Mouse (Mus musculus): ENCODE measurements around the gene Sprn. TPM values are rescaled to one million over a fixed set of nuclear protein-coding genes. Genes with fewer than 3 reads are reported as not detected.
A peak's percentile ranks its signal among the peaks of the same experiment; 100 is the strongest.
"Not testable (repeated sequence)": the region's sequence is repeated elsewhere in the genome, so short reads cannot be mapped to it uniquely, and the experiment has no call there.

Gene Sprn
- polyA plus RNA-seq, 1 experiment from 2014 or later: 1.2 TPM

- under 1% methylated on average over 8 of the region's 8 CpGs for WGBS
- no peaks in the 10 kb centered on the region for H3K27me3 ChIP-seq
- H3K9ac ChIP-seq: peak overlapping the region; percentile 89
- no peaks in the 10 kb centered on the region for H3K9me3 ChIP-seq
- H3K4me3 ChIP-seq: peak overlapping the region; percentile 83
- H3K36me3 ChIP-seq: no peaks in the 10 kb centered on the region
- peak overlapping the region; percentile 83 for H3K4me2 ChIP-seq (replicated peaks)
- H3K27ac ChIP-seq: peak overlapping the region; percentile 52; the same call in 1 of the 2 replicates
- H3K4me1 ChIP-seq: peaks cover 5% of the 10 kb centered on the region; the same call in 1 of the 2 replicates
- ATAC-seq (ENCODE audit: insufficient number of reproducible peaks, insufficient read depth, low FRiP score, low TSS enrichment): no peak
Measured at GRCm38 (mm10) chr7:140138021-140138310, 16.7 kb downstream of the Sprn start.

GRCm38 (mm10) chr7:140137135-140138020 lies 17.3 kb downstream of the Sprn start, which contains the start of gene Mtg1:
Gene Mtg1, plus strand, starts transcription at chr7:140137564.
- H3K36me3 ChIP-seq: no peaks in the 10 kb centered on the region
- ATAC-seq (ENCODE audit: insufficient number of reproducible peaks, insufficient read depth, low FRiP score, low TSS enrichment): peak; percentile 97
- peak within 1 kb of the TSS; percentile 83 for H3K4me3 ChIP-seq
- WGBS: 2% methylated on average over 39 of the region's 39 CpGs
- H3K9ac ChIP-seq: peak within 1 kb of the TSS; percentile 89
- peak within 1 kb of the TSS; percentile 52; the same call in 1 of the 2 replicates for H3K27ac ChIP-seq
- no peaks in the 10 kb centered on the region for H3K9me3 ChIP-seq
- H3K4me2 ChIP-seq (replicated peaks): peak within 1 kb of the TSS; percentile 83
- H3K27me3 ChIP-seq: no peaks in the 10 kb centered on the region
- peaks cover 5% of the 10 kb centered on the region; the same call in 1 of the 2 replicates for H3K4me1 ChIP-seq

DNA sequence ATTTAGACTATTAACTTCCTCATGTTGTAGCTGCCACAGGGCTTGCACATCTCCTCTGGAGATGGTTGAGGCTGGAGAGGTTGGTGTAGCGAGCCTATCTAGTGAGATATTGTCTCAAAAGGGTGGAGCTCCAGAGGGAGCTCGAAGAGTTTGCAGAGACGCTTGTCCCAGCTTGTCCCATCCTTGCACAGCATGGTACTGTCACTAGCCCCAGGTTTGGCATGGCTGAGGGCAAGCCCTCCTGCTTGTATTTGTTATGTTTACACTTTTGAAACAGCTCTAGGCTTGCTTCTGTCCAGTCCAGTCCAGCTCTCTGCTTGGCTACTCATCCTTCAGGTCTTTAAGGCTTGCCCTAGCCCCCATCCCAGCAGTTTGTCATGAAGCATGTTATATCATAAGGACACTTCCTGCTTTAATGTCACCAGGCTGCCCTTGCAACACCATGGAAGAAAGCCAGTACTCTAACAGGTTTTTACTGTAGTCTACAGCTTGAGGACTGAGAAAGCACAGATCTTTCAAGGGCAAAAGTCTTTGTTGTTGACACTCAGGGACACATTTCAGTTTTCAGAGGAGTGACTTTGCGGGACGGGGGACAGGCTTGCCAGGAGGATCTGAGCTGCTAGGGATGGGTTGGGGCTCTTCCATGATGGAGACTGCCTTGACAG lies 19.4 kb downstream of the Sprn start:
- Histone ChIP-seq H3K4me3 (no peak overlapping the region), H3K4me2 (replicated peaks) (no peak overlapping the region), H3K9ac (no peak overlapping the region), H3K27ac (no peak overlapping the region), H3K27me3 (no peaks in the 10 kb centered on the region), H3K9me3 (no peaks in the 10 kb centered on the region), H3K36me3 (0 out of 2 replicates have a peak, but pooled peaks cover 5% of the 10 kb centered on the region), H3K4me1 (peaks cover 5% of the 10 kb centered on the region; the same call in 1 of the 2 replicates)
- no peak for ATAC-seq (ENCODE audit: insufficient number of reproducible peaks, insufficient read depth, low FRiP score, low TSS enrichment)
- WGBS: 82% methylated on average over 5 of the region's 5 CpGs

DNA sequence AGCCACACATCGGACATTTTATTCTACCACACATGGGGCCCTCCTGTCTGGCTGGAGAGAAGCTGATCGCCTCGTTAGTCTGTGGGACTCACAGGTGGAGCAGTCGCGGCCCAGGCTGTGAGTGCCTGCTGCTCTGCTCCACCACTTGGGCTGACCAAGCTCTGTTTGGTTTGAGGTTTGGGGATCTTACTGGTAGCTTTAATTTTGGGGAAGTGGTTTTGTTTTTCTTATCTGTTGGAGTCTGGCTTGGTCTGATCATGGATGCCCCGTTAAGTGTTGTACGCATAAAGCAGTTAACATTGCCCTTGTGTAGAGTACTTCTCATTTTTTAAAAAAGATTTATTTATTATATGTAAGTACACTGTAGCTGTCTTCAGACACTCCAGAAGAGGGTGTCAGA lies 20.6 kb downstream of the Sprn start:
- not testable (repeated sequence) for H3K27me3 ChIP-seq; H3K4me2 ChIP-seq (replicated peaks); H3K9me3 ChIP-seq; ATAC-seq (ENCODE audit: insufficient number of reproducible peaks, insufficient read depth, low FRiP score, low TSS enrichment); H3K27ac ChIP-seq; H3K4me1 ChIP-seq; H3K9ac ChIP-seq; H3K4me3 ChIP-seq
- 97% methylated on average over 7 of the region's 7 CpGs for WGBS
- H3K36me3 ChIP-seq: 0 out of 2 replicates have a peak, but pooled peaks cover 16% of the 10 kb centered on the region

DNA sequence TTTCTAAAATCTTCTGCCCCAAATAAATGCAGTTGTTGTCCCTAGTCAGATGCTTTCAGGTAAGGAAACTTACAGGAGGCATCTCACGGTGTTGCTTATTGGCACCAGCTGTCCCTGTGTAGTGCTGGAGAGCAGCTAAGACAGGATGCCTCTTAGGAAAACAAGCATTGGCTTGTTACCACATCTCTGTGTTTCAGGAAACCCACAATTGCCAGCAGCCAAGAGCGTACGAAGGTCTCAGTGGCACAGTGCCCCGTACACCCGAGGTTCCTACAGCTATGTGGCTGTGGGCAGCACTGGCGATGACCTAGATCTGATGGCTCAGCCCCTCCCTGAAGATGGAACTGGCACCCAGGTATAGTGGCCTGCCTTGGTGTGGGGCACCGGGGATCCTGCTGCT lies 22.5 kb downstream of the Sprn start:
- H3K4me2 ChIP-seq (replicated peaks); ATAC-seq (ENCODE audit: insufficient number of reproducible peaks, insufficient read depth, low FRiP score, low TSS enrichment); H3K4me1 ChIP-seq; H3K9ac ChIP-seq; H3K9me3 ChIP-seq; H3K27me3 ChIP-seq; H3K27ac ChIP-seq; H3K4me3 ChIP-seq: not testable (repeated sequence)
- 91% methylated on average over 7 of the region's 7 CpGs for WGBS
- H3K36me3 ChIP-seq: 0 out of 2 replicates have a peak, but pooled peaks cover 16% of the 10 kb centered on the region

- H3K36me3 ChIP-seq: 0 out of 2 replicates have a peak, but pooled peaks cover 16% of the 10 kb centered on the region
- H3K27me3 ChIP-seq: no peaks in the 10 kb centered on the region
- no peaks in the 10 kb centered on the region for H3K9me3 ChIP-seq
- H3K27ac ChIP-seq: no peak overlapping the region
- no peak for ATAC-seq (ENCODE audit: insufficient number of reproducible peaks, insufficient read depth, low FRiP score, low TSS enrichment)
- no peak overlapping the region for H3K4me3 ChIP-seq
- WGBS: 83% methylated on average over 2 of the region's 2 CpGs
- H3K4me2 ChIP-seq (replicated peaks): no peak overlapping the region
- 0 out of 2 replicates have a peak, but pooled peaks cover 5% of the 10 kb centered on the region for H3K4me1 ChIP-seq
- no peak overlapping the region for H3K9ac ChIP-seq
Measured at GRCm38 (mm10) chr7:140127911-140128310, 26.8 kb downstream of the Sprn start.

- Histone ChIP-seq H3K9me3 (no peaks in the 10 kb centered on the region), H3K9ac (no peak overlapping the region), H3K27ac (no peak overlapping the region), H3K4me2 (replicated peaks) (0 out of 2 replicates have a peak overlapping the region, but pooled peaks have one; percentile 19), H3K36me3 (0 out of 2 replicates have a peak, but pooled peaks cover 16% of the 10 kb centered on the region), H3K4me1 (0 out of 2 replicates have a peak, but pooled peaks cover 5% of the 10 kb centered on the region), H3K4me3 (no peak overlapping the region), H3K27me3 (no peaks in the 10 kb centered on the region)
- ATAC-seq (ENCODE audit: insufficient number of reproducible peaks, insufficient read depth, low FRiP score, low TSS enrichment): no peak
- 89% methylated on average over 3 of the region's 3 CpGs for WGBS
Measured at GRCm38 (mm10) chr7:140126934-140127333, 27.7 kb downstream of the Sprn start.

- 3% methylated on average over 5 of the region's 5 CpGs for WGBS
Measured at GRCm38 (mm10) chr7:140126022-140126350, 28.7 kb downstream of the Sprn start.

GRCm38 (mm10) chr7:140125278-140126021 lies 29.2 kb downstream of the Sprn start:
- Histone ChIP-seq H3K27ac (peak overlapping the region; percentile 75; the same call in 1 of the 2 replicates), H3K36me3 (0 out of 2 replicates have a peak, but pooled peaks cover 13% of the 10 kb centered on the region), H3K4me3 (peak overlapping the region; percentile 85), H3K4me2 (replicated peaks) (peak overlapping the region; percentile 64), H3K27me3 (no peaks in the 10 kb centered on the region), H3K4me1 (0 out of 2 replicates have a peak, but pooled peaks cover 5% of the 10 kb centered on the region), H3K9ac (peak overlapping the region; percentile 81), H3K9me3 (no peaks in the 10 kb centered on the region)
- peak; percentile 97 for ATAC-seq (ENCODE audit: insufficient number of reproducible peaks, insufficient read depth, low FRiP score, low TSS enrichment)
- 1% methylated on average over 40 of the region's 40 CpGs for WGBS

More at GRCm38 (mm10) chr7:140126022-140126350, 28.7 kb downstream of the Sprn start:
- H3K9ac ChIP-seq: peak overlapping the region; percentile 81
- no peaks in the 10 kb centered on the region for H3K9me3 ChIP-seq
- H3K27me3 ChIP-seq: no peaks in the 10 kb centered on the region
- peak overlapping the region; percentile 64 for H3K4me2 ChIP-seq (replicated peaks)
- peak overlapping the region; percentile 85 for H3K4me3 ChIP-seq
- ATAC-seq (ENCODE audit: insufficient number of reproducible peaks, insufficient read depth, low FRiP score, low TSS enrichment): 0 out of 2 replicates have a peak, but pooled peaks have one; percentile 7
- 0 out of 2 replicates have a peak, but pooled peaks cover 16% of the 10 kb centered on the region for H3K36me3 ChIP-seq
- H3K27ac ChIP-seq: 0 out of 2 replicates have a peak overlapping the region, but pooled peaks have one; percentile 75
- H3K4me1 ChIP-seq: 0 out of 2 replicates have a peak, but pooled peaks cover 5% of the 10 kb centered on the region

- Histone ChIP-seq H3K9me3 (no peaks in the 10 kb centered on the region), H3K27me3 (no peaks in the 10 kb centered on the region), H3K9ac (no peak overlapping the region), H3K36me3 (0 out of 2 replicates have a peak, but pooled peaks cover 3% of the 10 kb centered on the region), H3K27ac (no peak overlapping the region), H3K4me1 (0 out of 2 replicates have a peak, but pooled peaks cover 5% of the 10 kb centered on the region), H3K4me3 (no peak overlapping the region), H3K4me2 (replicated peaks) (no peak overlapping the region)
- WGBS: 100% methylated on average over 1 of the region's 1 CpGs
- ATAC-seq (ENCODE audit: insufficient number of reproducible peaks, insufficient read depth, low FRiP score, low TSS enrichment): no peak
Measured at GRCm38 (mm10) chr7:140124382-140124781, 30.3 kb downstream of the Sprn start.

DNA sequence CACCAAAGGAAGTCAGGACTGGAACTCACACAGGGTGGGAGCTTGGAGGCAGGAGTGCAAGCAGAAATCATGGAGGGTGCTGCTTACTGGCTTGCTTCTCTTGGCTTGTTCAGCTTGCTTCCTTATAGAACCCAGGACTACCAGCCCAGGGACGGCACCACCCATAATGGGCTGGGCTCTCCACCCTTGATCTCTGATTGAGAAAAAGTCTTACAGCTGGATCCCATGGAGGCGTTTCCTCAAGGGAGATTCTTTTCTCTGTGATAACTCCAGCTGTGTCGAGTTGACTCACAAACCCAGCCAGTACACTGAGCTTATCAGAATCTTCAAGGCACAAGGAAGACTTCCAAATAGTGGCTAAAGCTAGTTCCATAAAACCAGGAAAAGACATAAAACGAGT lies 31.9 kb downstream of the Sprn start:
- H3K27me3 ChIP-seq: no peaks in the 10 kb centered on the region
- H3K9me3 ChIP-seq: no peaks in the 10 kb centered on the region
- no peak overlapping the region for H3K4me2 ChIP-seq (replicated peaks)
- no peak overlapping the region for H3K27ac ChIP-seq
- ATAC-seq (ENCODE audit: insufficient number of reproducible peaks, insufficient read depth, low FRiP score, low TSS enrichment): no peak
- H3K4me3 ChIP-seq: no peak overlapping the region
- no peak overlapping the region for H3K9ac ChIP-seq
- H3K36me3 ChIP-seq: no peaks in the 10 kb centered on the region
- WGBS: 35% methylated on average over 4 of the region's 4 CpGs
- 0 out of 2 replicates have a peak, but pooled peaks cover 5% of the 10 kb centered on the region for H3K4me1 ChIP-seq
